Mouse (Mus musculus) E14TG2a.4 (cell line): ENCODE results near the gene Zfp128.
"Not testable (repeated sequence)": the region's sequence is repeated elsewhere in the genome, so short reads cannot be mapped to it uniquely, and the experiment has no call there.

Source experiments
- H3K27me3 ChIP-seq: 2 replicates; pipeline ENCODE4 v1.6.1; 2014; ENCODE audit warnings: low read length, control low read depth; ENCODE audit not compliant: insufficient read depth
- H3K36me3 ChIP-seq: 2 replicates; pipeline ENCODE4 v1.6.1; 2014; ENCODE audit warnings: low read length, control low read depth; ENCODE audit not compliant: insufficient read depth
- H3K4me1 ChIP-seq: replicated peaks from 2 replicates; pipeline ENCODE4 v1.6.1; 2014; ENCODE audit warnings: low read depth, low read length, control low read depth
- H3K4me3 ChIP-seq: replicated peaks from 2 replicates; pipeline ENCODE4 v1.5.1; 2014; ENCODE audit warnings: mild to moderate bottlenecking, low read length
- H3K9me3 ChIP-seq: 2 replicates; pipeline ENCODE4 v1.6.1; 2014; ENCODE audit warnings: low read length, control low read depth
- CTCF ChIP-seq: conservative IDR thresholded peaks from 2 replicates; pipeline ENCODE4 v1.5.1; 2014; ENCODE audit warnings: low read length
- NANOG ChIP-seq: IDR thresholded peaks from 2 replicates; pipeline ENCODE4 v1.6.1; 2014; ENCODE audit warnings: borderline replicate concordance, low read length, mixed read lengths
- POU5F1 ChIP-seq: IDR thresholded peaks from 2 replicates; pipeline ENCODE4 v1.6.1; 2014; ENCODE audit warnings: low read length, borderline replicate concordance

Gene Zfp128

DNA sequence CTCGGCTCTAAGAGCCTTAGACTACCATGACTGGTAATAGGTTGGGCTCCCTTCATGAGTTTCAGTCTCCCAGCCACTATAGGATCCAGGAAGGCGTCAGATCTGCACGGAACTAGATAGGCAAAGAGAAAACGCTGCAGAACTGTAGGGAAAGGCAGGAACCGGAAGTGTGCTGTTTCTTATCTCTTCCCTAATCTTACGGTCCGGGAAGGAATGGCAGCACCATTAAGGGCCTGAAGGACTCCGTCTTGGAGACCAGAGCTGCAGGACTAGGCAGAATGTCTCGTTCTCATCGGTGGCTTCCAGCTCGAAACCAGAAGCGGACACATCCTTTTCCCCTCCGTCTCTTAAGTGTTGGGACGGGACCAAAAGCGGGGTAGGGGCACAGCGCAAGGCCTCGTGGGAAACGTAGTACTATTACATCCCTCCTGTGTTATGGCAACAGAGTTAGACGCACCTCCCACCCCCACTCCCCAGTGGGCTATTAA lies 29.2 kb downstream of the Zfp128 start:
- Histone ChIP-seq H3K9me3 (no peaks in the 10 kb centered on the region), H3K36me3 (peaks cover 44% of the 10 kb centered on the region), H3K4me1 (peaks cover 29% of the 10 kb centered on the region), H3K27me3 (no peaks in the 10 kb centered on the region), H3K4me3 (peak overlapping the region; percentile 81)
- TF ChIP-seq POU5F1 = no peak

DNA sequence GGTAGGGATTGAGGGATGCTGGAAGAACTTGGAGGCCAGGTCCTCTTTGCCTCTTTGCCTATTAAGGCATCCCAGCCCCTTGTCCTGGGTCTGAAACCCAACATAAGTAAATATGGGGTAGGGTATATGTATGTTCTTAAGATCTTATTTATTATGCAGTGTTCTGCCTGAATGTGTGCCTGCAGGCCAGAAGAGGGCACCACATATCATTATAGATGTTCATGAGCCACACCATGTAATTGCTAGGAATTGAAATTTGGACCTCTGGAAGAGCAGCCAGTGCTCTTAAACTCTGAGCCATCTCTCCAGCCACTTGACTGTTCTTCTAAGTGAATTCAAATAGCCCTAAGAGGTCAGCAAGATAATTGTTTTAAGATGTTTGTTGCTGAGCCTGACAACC lies 32.6 kb downstream of the Zfp128 start:
- Histone ChIP-seq H3K4me1 (peaks cover 27% of the 10 kb centered on the region), H3K36me3 (peaks cover 16% of the 10 kb centered on the region), H3K9me3 (no peaks in the 10 kb centered on the region), H3K4me3 (no peak overlapping the region), H3K27me3 (no peaks in the 10 kb centered on the region)
- no peak for TF ChIP-seq NANOG
- no peak; the same call in 1 of the 2 replicates for TF ChIP-seq CTCF
- TF ChIP-seq POU5F1 = no peak

DNA sequence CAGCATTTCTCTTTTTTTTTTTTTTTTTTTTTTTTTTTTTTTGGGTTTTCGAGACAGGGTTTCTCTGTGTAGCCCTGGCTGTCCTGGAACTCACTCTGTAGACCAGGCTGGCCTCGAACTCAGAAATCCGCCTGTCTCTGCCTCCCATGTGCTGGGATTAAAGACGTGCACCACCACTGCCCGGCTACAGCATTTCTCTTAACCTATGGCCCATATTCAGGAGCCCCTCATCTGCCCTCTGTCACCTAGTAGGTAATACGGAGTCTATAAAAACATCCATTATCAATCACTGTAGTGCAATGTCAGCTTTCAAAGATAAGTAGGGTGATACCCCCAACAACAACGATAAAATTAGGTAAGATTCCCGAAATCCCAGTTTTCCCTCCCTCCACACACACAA lies 39.5 kb downstream of the Zfp128 start:
- H3K9me3 ChIP-seq, H3K27me3 ChIP-seq: not testable (repeated sequence)
- peaks cover 37% of the 10 kb centered on the region for H3K36me3 ChIP-seq
- peaks cover 36% of the 10 kb centered on the region for H3K4me1 ChIP-seq
- H3K4me3 ChIP-seq = peak overlapping the region; percentile 67

DNA sequence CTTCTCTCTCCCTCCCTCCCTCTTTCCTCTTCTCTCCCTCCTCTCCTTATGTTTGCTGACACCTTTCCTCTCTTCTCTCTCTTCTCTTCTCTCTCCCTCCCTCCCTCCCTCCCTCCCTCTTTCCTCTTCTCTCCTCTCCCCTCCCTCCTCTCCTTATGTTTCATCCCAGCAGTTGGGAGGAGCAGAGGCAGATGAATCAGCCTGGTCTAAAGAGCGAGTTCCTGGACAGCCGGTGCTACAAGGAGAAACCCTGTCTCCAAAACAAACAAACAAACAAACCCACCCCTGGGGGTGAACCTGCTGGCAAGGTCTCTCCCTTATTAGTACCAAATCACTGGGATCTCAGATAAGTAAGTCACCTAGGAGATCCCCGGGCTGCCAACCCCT lies 40.3 kb downstream of the Zfp128 start:
- Histone ChIP-seq H3K9me3 (no peaks in the 10 kb centered on the region), H3K36me3 (peaks cover 44% of the 10 kb centered on the region), H3K27me3 (no peaks in the 10 kb centered on the region), H3K4me1 (peaks cover 44% of the 10 kb centered on the region), H3K4me3 (peak overlapping the region; percentile 98)
- TF ChIP-seq CTCF (no peak), NANOG (no peak), POU5F1 (no peak)

DNA sequence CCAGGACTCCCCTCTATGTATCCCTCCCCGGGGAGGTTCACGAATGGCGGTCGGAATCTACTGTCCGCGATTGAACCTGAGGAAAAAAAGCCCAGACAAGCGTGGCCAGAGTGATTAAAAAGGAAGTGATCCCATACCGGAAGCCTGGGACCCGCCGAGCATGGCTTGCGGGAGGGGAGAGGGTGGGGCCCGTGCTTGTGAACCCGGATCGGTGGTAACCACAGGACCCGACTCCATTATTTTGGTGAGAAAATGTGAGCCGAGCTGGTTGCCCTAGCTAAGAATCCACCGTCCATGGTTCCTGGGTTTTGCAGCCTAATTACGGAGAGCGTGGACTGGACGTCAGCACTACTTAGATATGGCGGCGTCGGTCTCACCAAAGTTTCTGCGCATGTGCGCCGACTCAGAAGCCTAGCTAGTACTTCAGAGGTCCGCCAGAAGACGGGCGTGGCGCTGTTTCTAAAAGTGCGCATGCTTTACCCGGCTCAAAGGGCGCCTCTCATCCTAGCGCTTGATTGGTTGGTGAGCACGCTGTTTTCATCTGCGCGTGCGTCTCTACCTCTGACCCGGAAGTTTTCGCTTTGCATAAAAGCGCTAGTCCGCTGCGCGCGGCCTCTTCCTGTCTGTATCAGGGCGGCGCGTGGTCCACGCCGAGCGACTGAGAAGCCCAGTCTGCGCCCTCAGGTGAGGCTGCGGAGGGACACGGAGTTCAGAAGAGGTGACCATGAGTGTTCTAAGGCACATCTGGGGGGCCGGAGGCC lies 40.9 kb downstream of the Zfp128 start, which contains the start of gene Rps5:
Rps5 (plus strand) TSS at position 586 of the 761 bp plus-strand sequence.
- TF ChIP-seq CTCF = peak; percentile 56
- no peak for TF ChIP-seq NANOG
- no peak for TF ChIP-seq POU5F1

DNA sequence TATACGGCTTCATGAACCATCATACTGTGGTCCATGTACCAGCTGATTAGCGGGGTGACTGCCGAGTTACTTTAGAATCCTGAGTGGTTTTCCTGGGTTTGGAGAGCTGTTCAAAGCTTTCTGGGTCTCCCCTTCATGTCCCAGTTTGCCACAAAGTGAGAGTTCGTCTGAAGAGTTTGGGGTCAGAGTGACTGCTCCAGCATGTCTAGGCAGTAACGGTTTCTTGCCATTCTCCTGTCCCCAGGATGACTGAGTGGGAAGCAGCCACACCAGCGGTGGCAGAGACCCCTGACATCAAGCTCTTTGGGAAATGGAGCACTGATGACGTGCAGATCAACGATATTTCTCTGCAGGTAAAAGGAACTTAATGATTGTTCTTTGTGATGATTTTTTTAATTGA lies 41.8 kb downstream of the Zfp128 start:
- Histone ChIP-seq H3K27me3 (peaks cover 2% of the 10 kb centered on the region), H3K4me1 (peaks cover 58% of the 10 kb centered on the region), H3K36me3 (peaks cover 47% of the 10 kb centered on the region), H3K4me3 (peak overlapping the region; percentile 98), H3K9me3 (no peaks in the 10 kb centered on the region)
- TF ChIP-seq NANOG (no peak), POU5F1 (no peak), CTCF (no peak)

More for the DNA sequence above, 40.9 kb downstream of the Zfp128 start, which contains the start of gene Rps5:
- H3K9me3 ChIP-seq = no peaks in the 10 kb centered on the region
- peaks cover 50% of the 10 kb centered on the region for H3K4me1 ChIP-seq
- H3K27me3 ChIP-seq = no peaks in the 10 kb centered on the region
- H3K36me3 ChIP-seq = peaks cover 45% of the 10 kb centered on the region
- H3K4me3 ChIP-seq = peak within 1 kb of the TSS; percentile 98

DNA sequence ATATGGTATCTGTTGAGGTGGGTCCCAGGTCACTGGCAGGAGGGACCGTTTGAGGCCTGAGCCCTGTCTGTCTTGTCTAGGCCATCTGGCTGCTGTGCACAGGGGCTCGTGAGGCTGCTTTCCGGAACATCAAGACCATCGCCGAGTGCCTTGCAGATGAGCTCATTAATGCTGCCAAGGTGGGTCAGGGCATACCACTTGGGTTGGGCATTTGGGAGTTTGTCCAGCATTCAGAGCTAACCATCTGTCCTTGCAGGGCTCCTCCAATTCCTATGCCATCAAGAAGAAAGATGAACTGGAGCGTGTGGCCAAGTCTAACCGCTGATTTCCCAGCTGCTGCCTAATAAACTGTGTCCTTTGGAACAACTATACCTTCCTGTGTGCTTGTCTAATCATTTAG lies 45.3 kb downstream of the Zfp128 start:
- H3K4me1 ChIP-seq = peaks cover 65% of the 10 kb centered on the region
- peaks cover 28% of the 10 kb centered on the region for H3K27me3 ChIP-seq
- H3K9me3 ChIP-seq = no peaks in the 10 kb centered on the region

DNA sequence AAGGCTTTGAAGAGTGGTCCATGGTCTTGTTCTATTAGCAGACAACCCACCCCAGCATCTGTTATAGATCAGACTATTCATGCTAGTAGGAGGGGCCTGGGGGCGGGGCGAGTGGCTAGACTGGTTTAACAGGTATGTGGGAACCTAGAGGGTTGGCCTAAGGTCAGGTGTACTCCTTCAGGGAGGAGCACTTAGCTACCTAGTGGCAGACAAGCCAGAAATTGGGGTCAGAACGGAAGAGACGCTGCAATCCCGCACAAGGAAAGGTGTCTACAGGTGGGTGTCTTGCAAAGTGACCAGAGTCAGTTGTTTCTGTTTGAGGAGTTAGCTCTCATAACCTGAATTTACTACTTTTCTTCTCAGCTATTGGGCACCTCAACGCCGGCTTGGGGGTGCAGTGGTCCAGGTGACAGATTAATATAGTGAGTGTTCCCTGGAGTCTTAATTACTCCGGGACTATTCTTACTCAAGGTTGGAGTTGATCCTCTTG lies 46.3 kb downstream of the Zfp128 start, which contains the start of gene Rnf225:
Rnf225 (plus strand) TSS at position 226 of the 490 bp plus-strand sequence.
- H3K36me3 ChIP-seq = peaks cover 51% of the 10 kb centered on the region
- peak within 1 kb of the TSS; percentile 98 for H3K4me3 ChIP-seq
- H3K9me3 ChIP-seq = no peaks in the 10 kb centered on the region
- peaks cover 28% of the 10 kb centered on the region for H3K27me3 ChIP-seq
- peaks cover 65% of the 10 kb centered on the region for H3K4me1 ChIP-seq
- TF ChIP-seq POU5F1 (no peak), NANOG (no peak), CTCF (no peak)

More for the DNA sequence above, 45.3 kb downstream of the Zfp128 start:
- Histone ChIP-seq H3K36me3 (peaks cover 51% of the 10 kb centered on the region), H3K4me3 (0 out of 2 replicates have a peak overlapping the region, but pooled peaks have one; percentile 98)
- TF ChIP-seq POU5F1 = no peak
- TF ChIP-seq NANOG = no peak
